Mouse (Mus musculus) retina, embryonic 14.5 days (tissue): ENCODE data around the gene Olfr569.

Experiments used
- DNase-seq: peaks from one replicate; pipeline ENCODE4 v3.0.0-alpha.2; 2015; ENCODE audit warnings: low spot score

The Olfr569 gene

DNA sequence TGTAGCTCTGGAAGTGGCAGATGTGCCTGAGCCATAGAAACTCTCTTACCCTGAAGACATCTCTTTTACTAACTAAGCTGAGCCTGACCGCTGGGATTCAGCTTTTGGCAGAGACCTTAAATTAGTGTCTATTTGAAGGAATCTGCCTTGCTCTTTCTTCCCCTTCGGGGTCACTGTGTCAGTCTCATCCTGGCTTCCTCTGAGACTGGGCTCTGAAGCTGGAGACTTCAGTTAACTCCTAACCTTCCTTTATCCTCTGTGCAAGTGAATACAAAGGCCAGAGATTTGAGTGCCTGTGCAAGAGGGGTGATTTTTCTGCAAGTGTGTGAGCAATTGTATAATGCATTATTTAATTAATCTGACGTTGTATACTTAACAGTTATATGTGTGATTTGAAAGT lies at the start of gene Olfr569:
Gene Olfr569, minus strand, starts transcription at position 101 of the 400 bp plus-strand sequence.
- no peak for DNase-seq

GRCm38 (mm10) chr7:102927105-102927504 lies 36.4 kb upstream of the Olfr569 start:
- no peak for DNase-seq

GRCm38 (mm10) chr7:102924109-102924508 lies 33.4 kb upstream of the Olfr569 start, which contains the start of gene Olfr572:
Gene Olfr572, plus strand, starts transcription at chr7:102924409.
- DNase-seq = no peak

GRCm38 (mm10) chr7:102919632-102920031 lies 28.9 kb upstream of the Olfr569 start:
- peak; percentile 88 for DNase-seq

- DNase-seq = no peak
These were observed 26.6 kb upstream of the Olfr569 start, which contains the start of gene Olfr571 for GRCm38 (mm10) chr7:102917032-102917875. Gene Olfr571, minus strand, starts transcription at chr7:102917536.

DNA sequence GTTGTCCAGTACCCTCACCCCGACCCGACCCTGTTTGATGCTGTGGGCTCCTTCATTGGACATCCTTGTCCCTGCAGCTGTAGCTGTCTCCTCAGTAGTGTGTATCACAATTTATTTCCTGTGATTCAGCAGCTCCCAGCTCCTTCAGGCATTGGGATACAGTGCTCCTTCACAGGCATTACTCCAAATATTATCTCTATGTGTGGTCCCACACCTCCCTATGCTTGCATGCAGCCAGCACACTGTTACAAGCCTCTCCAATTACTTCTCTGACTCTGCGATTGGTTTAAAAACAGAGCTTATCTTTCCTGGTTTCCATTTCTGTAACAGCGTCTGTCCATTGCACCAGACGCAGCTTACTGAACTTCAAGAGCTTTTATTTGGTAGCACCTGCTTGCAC lies 25.7 kb upstream of the Olfr569 start:
- no peak for DNase-seq

DNA sequence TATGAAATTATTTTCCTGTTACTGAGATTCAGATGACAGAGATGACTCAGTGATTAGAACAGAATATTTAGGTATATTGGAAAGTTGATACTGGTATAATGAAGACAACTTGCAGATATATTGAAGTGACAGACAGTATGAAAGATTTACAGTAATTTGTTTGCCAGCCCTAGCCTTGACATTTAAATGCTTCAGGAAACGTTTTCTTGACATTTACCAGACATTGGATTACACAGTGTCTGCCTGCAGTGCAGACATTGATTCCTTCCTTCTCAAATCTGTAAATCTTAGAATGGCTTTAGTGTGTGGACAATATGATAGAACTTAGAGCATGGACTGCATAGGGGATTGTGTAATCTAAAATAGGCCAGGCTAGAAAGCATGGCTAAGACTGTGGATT lies 24.6 kb upstream of the Olfr569 start:
- no peak for DNase-seq

DNA sequence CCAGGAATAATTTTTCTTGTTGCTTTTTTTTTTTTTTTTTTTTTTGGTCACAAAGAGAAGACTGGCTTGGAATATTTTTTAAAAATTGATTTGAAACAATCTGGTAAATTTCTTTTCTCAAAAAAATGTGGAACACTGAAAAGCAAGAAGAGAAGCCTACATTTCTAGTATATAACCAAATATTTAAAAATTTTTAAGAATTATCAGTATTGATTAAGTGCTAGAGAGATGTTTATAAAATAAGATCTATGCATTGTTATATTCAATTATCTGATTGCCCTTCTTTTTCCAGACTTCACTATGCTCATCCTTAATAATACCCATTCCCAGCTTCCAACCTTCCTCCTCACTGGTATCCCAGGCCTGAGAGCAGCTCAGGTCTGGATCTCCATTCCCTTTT lies 13.9 kb downstream of the Olfr569 start, which contains the start of gene Olfr568:
Gene Olfr568, plus strand, starts transcription at position 301 of the 400 bp plus-strand sequence.
- no peak for DNase-seq

- no peak for DNase-seq
These were observed 32.0 kb downstream of the Olfr569 start, which contains the start of gene Olfr566 for GRCm38 (mm10) chr7:102858665-102859064. Gene Olfr566, minus strand, starts transcription at chr7:102858765.

GRCm38 (mm10) chr7:102855807-102856206 lies 34.9 kb downstream of the Olfr569 start:
- DNase-seq = no peak
